Mouse (Mus musculus) small intestine, adult 2 months (tissue): ENCODE results near the gene Rtbdn.

Experiments
- CTCF ChIP-seq: fragments of 200-500 bp; IDR thresholded peaks from 2 replicates; pipeline ENCODE4 v1.5.1; 2012; ENCODE audit warnings: low read depth, mild to moderate bottlenecking, control low read depth, inconsistent platforms, low read length, moderate library complexity, mixed read lengths; ENCODE audit not compliant: insufficient replicate concordance, insufficient read length; ENCODE audit errors: extremely low read depth
- POLR2A ChIP-seq: fragments of 200-500 bp; IDR thresholded peaks from 2 replicates; pipeline ENCODE4 v1.6.1; 2012; ENCODE audit warnings: low read depth, mild to moderate bottlenecking, control low read depth, inconsistent platforms, low read length, moderate library complexity

DNA sequence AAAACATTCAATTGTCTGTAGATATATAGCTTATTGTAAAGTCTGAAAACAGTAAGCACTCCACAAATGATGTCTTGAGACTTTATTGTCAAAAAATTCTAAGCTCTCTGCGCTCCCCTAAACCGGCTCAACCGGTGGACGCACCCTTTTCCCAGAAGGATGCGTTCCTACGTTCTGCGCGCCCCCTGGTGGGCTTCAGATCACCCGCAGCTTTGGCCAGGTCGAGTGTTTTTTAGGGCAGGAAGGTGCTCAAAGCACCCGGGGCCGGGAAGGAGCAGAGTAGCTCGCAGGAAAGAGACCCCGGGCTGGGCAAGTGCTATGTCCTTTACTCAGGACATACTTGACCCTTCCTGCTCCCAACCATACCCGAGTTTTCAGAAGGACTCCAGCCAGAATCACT, 43.0 kb downstream of the Rtbdn start:
- TF ChIP-seq POLR2A = no peak; the same call in 1 of the 2 replicates
- TF ChIP-seq CTCF = peak; percentile 90; the same call in 1 of the 2 replicates
